ENCODE assay signal across 9 mouse cellular contexts in the genomic region with DNA sequence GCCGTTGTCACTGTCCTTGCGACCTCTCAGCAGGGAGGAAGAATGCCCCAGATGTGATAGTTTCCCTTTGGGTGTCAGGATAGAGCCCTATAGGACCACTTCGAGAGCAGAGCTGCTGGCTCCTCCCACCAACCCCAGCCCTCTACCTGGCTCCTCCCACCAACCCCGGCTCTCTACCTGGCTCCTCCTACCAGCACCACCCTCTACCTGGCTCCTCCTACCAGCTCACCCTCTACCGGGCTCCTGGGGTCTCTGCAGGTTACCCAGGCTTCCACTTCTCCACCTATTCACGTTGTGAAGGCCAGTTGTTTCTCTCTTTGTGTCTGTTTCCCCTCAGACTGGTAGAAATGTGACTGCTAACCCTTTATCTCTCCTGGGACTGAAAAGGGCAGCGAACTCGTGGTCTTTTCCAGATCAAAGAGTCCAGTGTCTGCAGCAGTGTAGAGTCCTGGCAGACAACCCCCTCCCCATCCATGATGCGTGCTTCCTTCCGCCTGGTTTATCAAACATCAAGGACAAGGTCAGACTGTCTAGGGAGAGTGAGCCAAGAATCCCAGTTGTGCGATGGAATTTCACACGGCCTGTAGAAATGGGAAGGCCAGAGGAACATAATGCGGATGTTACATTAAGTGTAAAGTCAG. TPM values are rescaled to one million over a fixed set of nuclear protein-coding genes. Genes with fewer than 3 reads are reported as not detected.
DNase-seq lines count a peak whose midpoint lies in the region; ATAC-seq and TF ChIP-seq lines count a peak whose summit lies in the region.
"Had no signal": no experiment of that assay in that cellular context is flagged by ENCODE, and none has a peak within 500 bp of the region (broad histone marks: within the 10 kb centered on the region; RNA-seq: fewer than 3 reads in every experiment).

No protein-coding gene starts in this region.

- no peaks in the 10 kb centered on the region for H3K9me3 ChIP-seq in heart, embryonic 12.5 days (replicated peaks)
- no peaks in the 10 kb centered on the region for H3K9me3 ChIP-seq in intestine, postnatal 0 days (ENCODE audit: control insufficient read depth)
- H3K9me3 ChIP-seq in lung, postnatal 0 days (ENCODE audit: low read length), result no peaks in the 10 kb centered on the region
- no peaks in the 10 kb centered on the region for H3K9me3 ChIP-seq in stomach, postnatal 0 days (ENCODE audit: control insufficient read depth, low read length)
- H3K9me3 ChIP-seq: limb, embryonic 13.5 days had no signal

- intact Hi-C loops in heart, postnatal 25 days (cut with DNase I), result loop anchor here (1.0 to 2.0 kb wide), 4 partner anchors 19 to 133 kb away; a partner anchor contains a TSS

- no peaks in the 10 kb centered on the region for H3K36me3 ChIP-seq in heart, embryonic 12.5 days
- no peaks in the 10 kb centered on the region for H3K36me3 ChIP-seq in intestine, postnatal 0 days (ENCODE audit: control insufficient read depth, insufficient read depth)
- no peaks in the 10 kb centered on the region for H3K36me3 ChIP-seq in lung, postnatal 0 days (ENCODE audit: insufficient read depth, low read length)
- H3K36me3 ChIP-seq in stomach, postnatal 0 days (ENCODE audit: control insufficient read depth, insufficient read depth, low read length), result no peaks in the 10 kb centered on the region
- H3K36me3 ChIP-seq: limb, embryonic 13.5 days had no signal

- no peak overlapping the region; the same call in 1 of the 2 replicates for H3K4me3 ChIP-seq in heart, embryonic 12.5 days
- no peak overlapping the region for H3K4me3 ChIP-seq in intestine, postnatal 0 days (ENCODE audit: low read depth, low read length)
- H3K4me3 ChIP-seq in lung, postnatal 0 days (ENCODE audit: low read depth, low read length), result no peak overlapping the region
- H3K4me3 ChIP-seq in stomach, postnatal 0 days (ENCODE audit: low read depth, low read length), result no peak overlapping the region

- H3K27ac ChIP-seq in heart, embryonic 12.5 days (ENCODE audit: poor library complexity, severe bottlenecking), result peak overlapping the region; percentile 80
- no peak overlapping the region for H3K27ac ChIP-seq in intestine, postnatal 0 days (ENCODE audit: low read depth, low read length)
- H3K27ac ChIP-seq in lung, postnatal 0 days (ENCODE audit: low read length), result peak overlapping the region; percentile 73; the same call in 1 of the 2 replicates
- no peak overlapping the region; the same call in 1 of the 2 replicates for H3K27ac ChIP-seq in stomach, postnatal 0 days (replicated peaks)
- H3K27ac ChIP-seq: limb, embryonic 13.5 days had no signal

- TF ChIP-seq EP300 in lung, postnatal 0 days (IDR thresholded peaks at IDR 0.05), result no peak
- TF ChIP-seq EP300 in stomach, postnatal 0 days (optimal IDR thresholded peaks at IDR 0.05), result no peak

- 10% methylated on average over 13 of the region's 13 CpGs for WGBS in heart, embryonic 12.5 days
- 37% methylated on average over 13 of the region's 13 CpGs for WGBS in intestine, postnatal 0 days
- 17% methylated on average over 13 of the region's 13 CpGs for WGBS in lung, postnatal 0 days
- WGBS in stomach, postnatal 0 days, result 36% methylated on average over 13 of the region's 13 CpGs

- peak overlapping the region; percentile 75 for H3K4me2 ChIP-seq in heart, embryonic 12.5 days
- H3K4me2 ChIP-seq in intestine, postnatal 0 days (replicated peaks; ENCODE audit: low read depth), result peak overlapping the region; percentile 76
- H3K4me2 ChIP-seq in lung, postnatal 0 days (replicated peaks; ENCODE audit: low read depth, low read length), result no peak overlapping the region
- H3K4me2 ChIP-seq in stomach, postnatal 0 days (replicated peaks; ENCODE audit: low read depth), result no peak overlapping the region

- TF ChIP-seq CTCF in intestine, postnatal 0 days (IDR thresholded peaks at IDR 0.05; ENCODE audit: low read depth), result 0 out of 2 replicates have a peak, but pooled peaks have one; percentile 2
- peak; percentile 5; the same call in 1 of the 2 replicates for TF ChIP-seq CTCF in lung, postnatal 0 days (IDR thresholded peaks at IDR 0.05)
- TF ChIP-seq CTCF in stomach, postnatal 0 days (IDR thresholded peaks at IDR 0.05; ENCODE audit: low read depth), result no peak

- ATAC-seq in heart, embryonic 12.5 days (ENCODE audit: insufficient number of reproducible peaks, low FRiP score), result peak; percentile 60; the same call in 1 of the 2 replicates
- peak; percentile 20; the same call in 1 of the 2 replicates for ATAC-seq in intestine, postnatal 0 days
- ATAC-seq in lung, postnatal 0 days, result peak; percentile 23; the same call in 1 of the 2 replicates
- peak; percentile 41 for ATAC-seq in stomach, postnatal 0 days (ENCODE audit: low FRiP score, low TSS enrichment)

- no peaks in the 10 kb centered on the region for H3K27me3 ChIP-seq in heart, embryonic 12.5 days (replicated peaks)
- no peaks in the 10 kb centered on the region for H3K27me3 ChIP-seq in intestine, postnatal 0 days (replicated peaks; ENCODE audit: control insufficient read depth, insufficient read depth, low read length)
- H3K27me3 ChIP-seq in lung, postnatal 0 days (replicated peaks; ENCODE audit: insufficient read depth, low read length), result no peaks in the 10 kb centered on the region
- no peaks in the 10 kb centered on the region for H3K27me3 ChIP-seq in stomach, postnatal 0 days (ENCODE audit: control insufficient read depth, insufficient read depth, low read length)
- H3K27me3 ChIP-seq: limb, embryonic 13.5 days had no signal

- H3K4me1 ChIP-seq in heart, embryonic 12.5 days (replicated peaks), result peaks cover 24% of the 10 kb centered on the region
- peaks cover 16% of the 10 kb centered on the region for H3K4me1 ChIP-seq in intestine, postnatal 0 days (replicated peaks; ENCODE audit: control insufficient read depth, insufficient read depth, low read length)
- peaks cover 10% of the 10 kb centered on the region; the same call in 1 of the 2 replicates for H3K4me1 ChIP-seq in lung, postnatal 0 days (ENCODE audit: insufficient read depth, low read depth, low read length)
- H3K4me1 ChIP-seq in stomach, postnatal 0 days (replicated peaks; ENCODE audit: control insufficient read depth, insufficient read depth), result peaks cover 3% of the 10 kb centered on the region; the same call in 1 of the 2 replicates

- H3K9ac ChIP-seq in heart, embryonic 12.5 days, result no peak overlapping the region
- no peak overlapping the region for H3K9ac ChIP-seq in intestine, postnatal 0 days (ENCODE audit: low read depth, low read length)
- H3K9ac ChIP-seq in lung, postnatal 0 days (replicated peaks; ENCODE audit: low read depth), result no peak overlapping the region
- no peak overlapping the region for H3K9ac ChIP-seq in stomach, postnatal 0 days (ENCODE audit: low read length)

- DNase-seq in heart, postnatal 25 days (ENCODE audit: low spot score), result no peak
- peak; percentile 52 for DNase-seq in adrenal gland, postnatal 25 days
- DNase-seq in lung, postnatal 0 days (ENCODE audit: low spot score), result peak; percentile 55
- DNase-seq in stomach, postnatal 0 days (ENCODE audit: low spot score), result peak; percentile 51
- no peak for DNase-seq in layer of hippocampus, adult 8-10 months (ENCODE audit: low spot score in 2 of 2)
- DNase-seq in left cerebral cortex, adult 9 months (ENCODE audit: low spot score in 2 of 2), result no peak

RNA-seq across cellular contexts. Expression of a gene that starts 9.4 kb away (rescaled TPM):
- 133 and 143 TPM in 2 replicates for polyA plus RNA-seq in heart, embryonic 12.5 days (2016; fragmentation: Nextera tagmentation; extraction: Ambion mirVana)
- 10 to 100 TPM; 91.2 to 95.6 TPM for total RNA-seq in heart, postnatal 25 days (2021)
- total RNA-seq in adrenal gland, postnatal 25 days (2021), result 98.3 and 156 TPM in 2 replicates
- polyA plus RNA-seq in intestine, postnatal 0 days (2015; fragmentation: Nextera tagmentation; extraction: Ambion mirVana), result 116 and 121 TPM in 2 replicates
- 140 and 148 TPM in 2 replicates for polyA plus RNA-seq in lung, postnatal 0 days (2015; fragmentation: Nextera tagmentation; extraction: Ambion mirVana)
- polyA plus RNA-seq in stomach, postnatal 0 days (2015; fragmentation: Nextera tagmentation; extraction: Ambion mirVana), result 107 and 115 TPM in 2 replicates
- 100 to 1,000 TPM; 378 to 407 (median 393) TPM for total RNA-seq in layer of hippocampus, adult 8-10 months (2022)

RNA-seq across cellular contexts. Expression of a gene that starts 17.6 kb away (rescaled TPM):
- 48.1 and 50.0 TPM in 2 replicates for polyA plus RNA-seq in heart, embryonic 12.5 days (2016; fragmentation: Nextera tagmentation; extraction: Ambion mirVana)
- total RNA-seq in heart, postnatal 25 days (2021), result 1 to 10 TPM; 4.7 TPM
- total RNA-seq in adrenal gland, postnatal 25 days (2021), result 10.9 and 12.6 TPM in 2 replicates
- 54.4 and 57.2 TPM in 2 replicates for polyA plus RNA-seq in intestine, postnatal 0 days (2015; fragmentation: Nextera tagmentation; extraction: Ambion mirVana)
- polyA plus RNA-seq in lung, postnatal 0 days (2015; fragmentation: Nextera tagmentation; extraction: Ambion mirVana), result 30.9 and 31.2 TPM in 2 replicates
- polyA plus RNA-seq in stomach, postnatal 0 days (2015; fragmentation: Nextera tagmentation; extraction: Ambion mirVana), result 66.9 and 69.9 TPM in 2 replicates
- 10 to 100 TPM; 52.3 to 55.7 (median 52.8) TPM for total RNA-seq in layer of hippocampus, adult 8-10 months (2022)

Comparison
In these comparisons a context has a peak if more than half of its experiments do, and no peak if none do; other contexts are left out.
1. H3K27ac ChIP-seq: peak in heart, embryonic 12.5 days (single experiment) and lung, postnatal 0 days (single experiment); none in intestine, postnatal 0 days (single experiment) and stomach, postnatal 0 days (single experiment).
2. H3K4me2 ChIP-seq: peak in heart, embryonic 12.5 days (single experiment) and intestine, postnatal 0 days (single experiment); none in lung, postnatal 0 days (single experiment) and stomach, postnatal 0 days (single experiment).
3. DNase-seq: peak in adrenal gland, postnatal 25 days (single experiment), lung, postnatal 0 days (single experiment) and stomach, postnatal 0 days (single experiment); none in heart, postnatal 25 days (single experiment), layer of hippocampus, adult 8-10 months (0 of 2) and left cerebral cortex, adult 9 months (0 of 2).
4. Peak in every context shown above with its lines, with median percentiles within 50 percentile points of each other: ATAC-seq.